Mouse (Mus musculus) yolk sac, embryonic 10.5 days (tissue): ENCODE data around the gene Gm20855.
"Not testable (repeated sequence)": the region's sequence is repeated elsewhere in the genome, so short reads cannot be mapped to it uniquely, and the experiment has no call there.

Experiments used
- DNase-seq: peaks from one replicate; pipeline ENCODE4 v3.0.0-alpha.2; 2017; ENCODE audit warnings: low spot score

Gene Gm20855

GRCm38 (mm10) chrY:35131733-35132132 lies at the start of gene Gm20855:
Gene Gm20855, minus strand, starts transcription at chrY:35131833.
- DNase-seq, result not testable (repeated sequence)
